Mouse (Mus musculus) layer of hippocampus, postnatal 25 days (tissue): ENCODE results near the gene Slc9a3. TPM values are rescaled to one million over a fixed set of nuclear protein-coding genes. Genes with fewer than 3 reads are reported as not detected.

Experiments used
- DNase-seq, 2 experiments: peaks; one replicate each; pipeline ENCODE4 v3.0.0; 2022; ENCODE audit warnings: mixed read lengths in 2 of 2, low spot score in 1 of 2; ENCODE audit errors: extremely low spot score in 1 of 2
- total RNA-seq, 2 experiments: library from RNA; stranded (reverse); gene quantifications; 2 replicates each; pipeline ENCODE4 v1.2.3; 2021

Slc9a3 gene
- 1 to 10 TPM; 1.1 to 1.5 TPM for total RNA-seq

GRCm38 (mm10) chr13:74121141-74121602, at the start of gene Slc9a3:
Gene Slc9a3 (plus strand): TSS chr13:74121457.
- no peak for DNase-seq

GRCm38 (mm10) chr13:74071714-74072113, 49.5 kb upstream of the Slc9a3 start:
- DNase-seq, result no peak

- no peak for DNase-seq
These were observed 47.9 kb upstream of the Slc9a3 start for GRCm38 (mm10) chr13:74073369-74073768.

GRCm38 (mm10) chr13:74090265-74090664, 31.0 kb upstream of the Slc9a3 start:
- DNase-seq, result no peak

GRCm38 (mm10) chr13:74095936-74096335, 25.3 kb upstream of the Slc9a3 start:
- DNase-seq, result no peak

- DNase-seq, result peak; percentile 54 to 77
These were observed 24.4 kb upstream of the Slc9a3 start for GRCm38 (mm10) chr13:74096715-74097363.

- no peak for DNase-seq
These were observed 22.3 kb upstream of the Slc9a3 start for GRCm38 (mm10) chr13:74098913-74099312.

GRCm38 (mm10) chr13:74102108-74102830, 19.0 kb upstream of the Slc9a3 start:
- DNase-seq, result no peak

GRCm38 (mm10) chr13:74102831-74103582, 18.2 kb upstream of the Slc9a3 start:
- DNase-seq, result no peak

GRCm38 (mm10) chr13:74104417-74104816, 16.8 kb upstream of the Slc9a3 start:
- no peak for DNase-seq

GRCm38 (mm10) chr13:74107410-74107809, 13.8 kb upstream of the Slc9a3 start:
- no peak for DNase-seq

- no peak for DNase-seq
These were observed 8.7 kb upstream of the Slc9a3 start for GRCm38 (mm10) chr13:74112593-74112992.

- DNase-seq, result no peak
These were observed 7.5 kb upstream of the Slc9a3 start for GRCm38 (mm10) chr13:74113626-74114191.

GRCm38 (mm10) chr13:74121795-74122330, 606 bp downstream of the Slc9a3 start:
- no peak for DNase-seq

- no peak for DNase-seq
These were observed 1.4 kb downstream of the Slc9a3 start for GRCm38 (mm10) chr13:74122632-74123031.

GRCm38 (mm10) chr13:74127571-74127970, 6.3 kb downstream of the Slc9a3 start:
- no peak for DNase-seq

GRCm38 (mm10) chr13:74129909-74130308, 8.7 kb downstream of the Slc9a3 start:
- no peak for DNase-seq

GRCm38 (mm10) chr13:74138906-74139647, 17.8 kb downstream of the Slc9a3 start:
- no peak for DNase-seq

GRCm38 (mm10) chr13:74140793-74141192, 19.5 kb downstream of the Slc9a3 start:
- DNase-seq, result no peak

- no peak for DNase-seq
These were observed 22.0 kb downstream of the Slc9a3 start for GRCm38 (mm10) chr13:74143282-74143681.
